Mouse (Mus musculus) right cerebral cortex, postnatal 10 days (tissue): ENCODE measurements at regions not wholly inside any gene's neighbourhood (a gene's known extent, or its start where the extent isn't known, plus 50 kb on each side); places are given as distances from the start of the nearest gene placed in this dataset.
A peak's percentile ranks its signal among the peaks of the same experiment; 100 is the strongest.

Experiments
- DNase-seq, 2 experiments: peaks; one replicate each; pipeline ENCODE4 v3.0.0; 2021; ENCODE audit warnings: low spot score in 2 of 2

DNA sequence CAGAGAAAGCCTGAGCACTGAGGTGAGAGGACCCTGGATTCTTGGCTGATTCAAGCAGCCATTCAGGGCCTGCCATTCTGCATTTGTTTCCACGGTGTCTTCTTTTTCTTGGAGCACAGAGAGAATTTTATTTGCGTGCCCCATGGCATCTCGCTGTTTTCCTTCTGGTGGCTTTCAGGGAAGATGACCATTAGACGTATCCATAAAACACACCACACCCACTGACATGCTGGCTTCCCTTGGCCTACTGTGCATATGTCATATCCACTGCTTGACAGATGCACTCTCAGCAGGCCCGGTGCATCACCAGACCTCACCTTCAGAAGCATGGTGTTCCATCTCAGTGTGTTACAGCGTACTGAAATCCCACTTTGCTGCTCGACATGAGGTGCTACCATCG is 131.0 kb upstream of the Cnr1 start:
- no peak for DNase-seq

DNA sequence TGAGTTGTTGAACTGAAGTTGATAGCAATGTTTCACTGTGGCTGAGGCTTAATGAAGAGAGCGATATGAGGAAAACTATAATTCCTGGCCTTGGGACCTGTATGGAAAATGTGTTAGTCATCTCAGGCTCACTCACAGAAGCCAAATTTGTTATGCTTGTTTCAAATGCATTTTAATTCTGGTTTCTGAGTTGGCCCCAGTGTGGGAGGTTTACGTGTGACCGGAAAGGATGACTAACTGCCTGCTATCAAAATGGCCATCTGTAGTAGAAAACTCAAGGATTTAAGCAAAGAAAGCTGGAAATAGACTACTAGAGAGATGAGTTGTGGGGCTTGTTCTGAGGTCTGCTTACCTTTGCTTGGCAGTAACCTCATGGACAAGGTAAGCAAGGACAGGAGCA is 128.9 kb upstream of the Cnr1 start:
- no peak for DNase-seq

DNA sequence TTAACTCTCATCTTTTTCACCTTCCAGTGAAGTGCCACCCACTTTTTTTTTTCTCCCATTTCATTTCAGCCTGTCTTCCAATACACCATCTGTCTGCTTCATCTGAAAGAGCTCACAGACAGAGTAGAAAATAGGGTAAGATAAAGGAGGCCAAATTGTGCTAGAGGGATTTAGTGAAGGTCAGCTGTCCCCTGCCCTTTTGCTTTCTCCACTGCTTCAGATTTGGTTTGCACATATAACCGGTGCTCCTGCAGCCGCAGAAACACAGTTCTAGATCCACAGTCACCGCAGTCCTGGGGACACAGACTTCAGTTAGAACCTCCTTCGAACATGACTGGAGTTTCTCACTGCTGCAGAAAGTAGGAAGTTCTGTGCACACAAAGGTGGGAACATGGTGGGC is 126.4 kb upstream of the Cnr1 start:
- DNase-seq = no peak

DNA sequence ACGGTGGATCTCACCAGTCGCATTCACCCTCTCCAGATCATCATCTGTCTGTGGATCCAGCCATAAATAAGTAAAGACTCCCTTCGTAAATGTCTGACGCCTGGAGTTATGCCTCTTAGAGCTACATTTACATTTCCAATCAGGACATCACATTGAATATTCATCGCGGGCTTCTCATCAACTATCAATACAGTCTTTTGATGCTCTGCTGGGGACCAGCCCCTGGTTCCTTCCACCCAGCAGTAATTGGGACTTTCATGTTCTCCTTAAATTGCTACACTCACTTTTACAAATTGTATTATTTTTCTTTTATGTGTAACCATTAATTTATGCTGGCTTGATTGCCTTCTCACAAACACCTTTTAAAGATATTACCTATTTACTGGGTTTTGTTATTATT is 125.7 kb upstream of the Cnr1 start:
- DNase-seq = no peak

DNA sequence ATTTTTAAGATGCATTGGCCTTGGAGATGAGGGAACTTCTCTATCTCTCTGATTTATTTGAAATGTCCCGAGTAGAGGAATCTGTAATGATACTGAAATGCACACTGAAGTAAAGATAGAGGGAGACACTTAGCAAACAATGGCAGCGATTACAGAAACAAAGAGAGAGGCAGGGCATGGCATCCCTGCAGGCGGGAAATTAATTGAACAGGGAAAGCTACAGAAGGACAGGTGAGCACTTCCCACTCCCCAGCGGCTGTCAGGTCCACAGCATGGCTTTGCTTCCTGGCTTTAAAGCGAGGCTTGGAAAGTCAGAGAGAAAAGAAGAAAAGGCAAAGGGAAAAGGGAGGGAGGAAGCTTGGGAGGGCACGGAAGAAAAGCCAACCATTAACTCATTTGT is 125.3 kb upstream of the Cnr1 start:
- DNase-seq = no peak

DNA sequence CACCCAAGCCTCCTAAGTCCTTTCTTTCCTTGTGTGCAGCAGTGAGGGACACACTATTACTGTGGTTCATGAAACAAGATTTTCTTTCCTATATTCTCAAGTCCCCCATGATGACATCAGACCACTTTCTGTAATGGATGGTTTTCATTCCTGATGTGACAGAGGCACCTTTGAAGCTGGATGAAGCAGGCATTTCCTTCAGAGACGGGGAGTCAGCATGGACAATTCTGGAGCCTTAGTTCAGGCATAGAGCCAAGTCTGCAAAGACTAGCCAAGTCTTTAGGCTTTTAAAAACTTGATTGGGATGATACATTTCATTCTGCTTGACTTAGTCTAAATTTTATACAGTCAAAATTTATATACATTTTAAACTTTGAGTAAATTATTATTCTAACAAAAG is 124.6 kb upstream of the Cnr1 start:
- DNase-seq = no peak

DNA sequence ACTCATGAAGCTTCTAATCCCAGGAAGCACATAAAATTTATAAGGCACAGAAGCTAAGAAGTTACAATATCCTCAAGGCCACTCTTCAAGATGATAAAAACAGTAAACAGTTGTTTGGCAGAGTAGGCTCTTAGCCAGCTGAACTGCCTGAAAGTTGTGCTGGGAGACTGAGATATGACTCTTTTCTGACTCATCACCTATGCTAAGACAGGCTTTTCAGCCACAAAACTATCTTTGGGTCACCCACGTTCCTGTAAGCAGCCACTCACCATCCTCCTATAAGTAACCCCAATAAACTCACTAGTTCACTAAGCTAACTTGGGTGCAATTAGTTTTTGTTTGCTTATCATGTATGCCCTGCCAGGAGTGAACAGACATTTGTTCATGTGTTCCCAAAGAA is 112.1 kb upstream of the Cnr1 start:
- DNase-seq = no peak

DNA sequence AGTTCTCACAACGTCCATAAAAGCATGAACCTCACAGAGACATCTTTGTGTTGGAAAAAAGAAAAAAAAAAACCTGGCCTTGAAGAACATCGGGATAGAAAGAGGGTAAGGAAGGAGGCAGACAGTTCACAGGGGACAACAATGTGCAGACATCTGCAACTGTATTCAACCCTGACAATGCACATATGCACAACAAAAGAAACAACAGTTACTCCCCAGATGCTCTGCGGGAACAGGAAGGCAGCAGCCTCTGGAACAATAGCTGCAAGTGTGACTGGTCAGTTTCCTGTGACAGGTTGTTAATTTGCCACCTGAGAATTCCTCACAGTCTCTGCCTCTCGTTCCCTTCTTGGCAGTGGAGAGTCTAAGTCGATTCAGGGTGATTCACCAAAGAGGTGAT is 100.5 kb upstream of the Cnr1 start:
- no peak for DNase-seq

DNA sequence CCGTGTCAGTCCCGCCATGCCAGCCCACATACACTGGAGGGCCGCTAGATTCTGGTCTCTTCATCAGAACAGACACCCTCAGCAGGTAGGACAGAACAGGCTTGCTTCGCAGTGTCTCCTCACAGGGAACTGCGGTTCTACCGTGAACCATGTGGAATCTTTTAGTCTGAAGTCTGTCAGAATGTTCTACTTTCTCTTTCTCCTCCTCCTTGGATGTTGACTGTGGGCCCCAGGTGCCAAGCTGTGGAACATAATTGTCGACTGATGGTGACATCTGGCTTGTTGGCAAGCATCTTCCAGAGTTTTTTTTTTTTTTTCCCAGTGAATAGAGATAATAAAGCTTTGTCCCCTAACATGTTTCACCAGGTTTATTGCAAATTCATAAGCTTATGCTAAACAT is 91.3 kb upstream of the Cnr1 start:
- DNase-seq = no peak

DNA sequence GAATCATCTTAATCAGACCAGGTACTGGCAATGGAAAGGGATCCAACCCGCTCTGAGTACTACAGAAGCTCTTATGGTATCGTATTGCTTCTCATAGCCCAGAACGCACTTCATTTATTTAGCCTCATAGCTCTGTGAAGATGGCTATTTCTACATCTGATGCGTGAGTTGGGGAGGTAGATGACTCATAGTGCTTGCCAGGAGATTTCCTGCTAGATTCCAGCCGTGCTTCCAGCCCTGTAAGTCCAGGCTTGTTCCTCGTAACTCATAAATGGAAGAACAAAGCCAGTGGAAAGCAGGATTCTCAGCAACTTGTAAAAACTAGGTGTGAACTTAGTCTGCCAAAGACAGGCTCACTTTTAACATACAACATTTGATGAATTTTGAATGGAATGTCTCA is 86.0 kb upstream of the Cnr1 start:
- DNase-seq = no peak

DNA sequence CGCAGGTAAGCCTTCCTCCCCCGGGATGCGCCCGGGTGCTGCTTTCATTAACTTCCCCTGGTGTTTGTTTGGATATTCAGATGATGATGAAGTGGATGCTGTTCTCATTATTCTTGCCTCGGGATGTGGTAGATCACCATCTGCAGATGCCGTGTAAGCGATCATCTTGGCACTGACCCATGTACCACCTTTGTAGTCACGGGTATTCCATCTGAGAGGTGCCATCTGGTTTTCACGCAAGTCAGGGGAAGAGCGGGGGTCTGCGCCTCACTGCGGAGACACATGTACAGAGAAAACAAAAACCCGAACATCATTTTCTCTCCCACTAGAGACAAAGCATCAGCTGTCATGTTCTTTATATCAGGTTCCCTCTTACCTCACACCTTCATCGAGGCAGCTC is 84.3 kb upstream of the Cnr1 start:
- no peak for DNase-seq

DNA sequence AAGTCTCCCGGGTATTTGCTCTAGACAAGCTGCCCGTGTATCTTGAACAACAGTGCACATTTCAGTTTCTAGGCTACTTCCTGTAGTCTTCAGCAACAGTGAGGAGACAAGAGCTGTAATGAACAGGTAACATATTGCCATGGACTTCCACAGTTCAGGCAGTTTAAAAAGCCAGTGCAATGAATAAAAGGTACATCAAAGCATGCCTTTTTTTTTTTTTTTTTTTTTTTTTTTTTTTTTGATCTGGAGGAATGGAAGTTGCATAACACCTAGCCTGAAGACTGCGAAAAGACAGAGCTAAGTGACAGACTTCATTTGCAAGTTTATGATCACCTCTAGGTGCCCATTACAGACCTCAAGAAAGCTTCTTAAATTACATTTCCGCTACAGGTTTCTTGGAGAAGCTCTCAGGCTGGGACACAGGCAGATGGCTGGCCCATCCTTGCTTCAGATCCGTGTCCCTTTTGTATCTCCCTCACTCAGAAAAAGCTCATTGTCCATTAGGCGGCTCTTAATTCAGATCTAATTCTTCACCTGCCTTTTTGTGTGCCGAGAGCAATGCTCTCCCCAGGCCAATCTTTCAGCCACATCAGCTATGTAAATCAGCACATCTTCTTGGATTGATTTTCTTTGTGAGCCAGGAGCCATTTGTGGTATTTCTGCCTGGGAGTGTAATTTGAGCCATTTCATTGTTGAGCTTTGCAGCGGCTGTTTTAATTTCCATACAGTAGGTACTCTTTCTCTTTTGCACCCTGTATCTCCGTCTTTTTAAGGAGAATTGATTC is 78.6 kb upstream of the Cnr1 start:
- no peak for DNase-seq

DNA sequence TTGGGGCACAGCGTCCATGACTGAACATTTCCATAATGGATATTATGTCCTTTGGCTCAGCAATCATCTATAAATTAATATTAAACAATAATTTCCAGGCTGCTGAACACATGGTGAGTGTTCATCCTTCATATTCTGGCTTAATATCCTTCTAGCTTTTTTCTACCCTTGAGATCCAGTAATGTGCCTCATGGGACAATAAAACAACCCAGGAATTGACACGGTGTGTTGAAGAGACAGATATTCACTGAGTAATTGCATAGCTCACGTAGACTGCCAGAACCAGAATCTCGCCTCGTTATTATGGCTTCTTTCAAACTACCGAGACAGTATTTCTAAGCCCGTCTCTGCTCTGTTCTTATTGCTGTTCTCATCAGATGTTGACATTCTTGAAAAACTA is 74.1 kb upstream of the Cnr1 start:
- no peak for DNase-seq

DNA sequence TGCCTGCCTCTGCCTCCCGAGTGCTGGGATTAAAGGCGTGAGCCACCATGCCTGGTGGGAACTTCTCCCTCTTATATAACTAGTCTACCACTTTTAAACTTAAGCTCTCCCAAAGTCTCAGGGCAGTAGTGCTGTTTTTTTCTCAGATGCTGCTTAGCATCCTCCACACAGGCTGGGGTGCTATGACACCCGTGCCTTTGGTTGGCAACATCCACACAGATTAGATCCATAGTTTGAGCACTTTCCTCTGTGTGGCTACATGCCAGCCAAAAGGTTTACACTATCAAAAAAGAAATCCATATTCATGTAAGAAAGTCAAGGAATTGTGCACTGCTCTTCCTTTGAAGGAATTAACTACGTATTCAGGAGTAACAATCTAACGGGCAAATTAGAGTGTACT is 72.1 kb upstream of the Cnr1 start:
- peak in 1 of 2 experiments; percentile 26 for DNase-seq

DNA sequence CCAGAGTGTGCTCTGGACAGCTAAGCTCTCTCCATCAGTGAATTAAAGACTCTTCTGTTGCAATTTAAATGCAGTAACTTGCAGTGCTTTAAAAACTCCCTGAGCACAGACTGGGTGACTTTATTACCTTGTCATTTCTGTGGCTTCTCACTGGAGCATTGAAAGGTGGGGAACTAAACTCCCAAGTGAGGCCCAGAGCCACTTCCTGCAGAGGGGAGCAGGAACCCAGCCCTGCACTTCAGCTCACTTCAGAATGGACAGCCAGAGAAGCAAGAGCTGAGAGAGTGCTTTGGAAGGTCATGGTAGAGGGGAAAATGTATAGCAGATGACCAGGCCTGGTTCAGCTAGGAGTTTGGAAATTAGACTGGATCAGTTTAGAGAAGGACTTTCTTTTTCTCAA is 69.3 kb upstream of the Cnr1 start:
- DNase-seq = no peak

DNA sequence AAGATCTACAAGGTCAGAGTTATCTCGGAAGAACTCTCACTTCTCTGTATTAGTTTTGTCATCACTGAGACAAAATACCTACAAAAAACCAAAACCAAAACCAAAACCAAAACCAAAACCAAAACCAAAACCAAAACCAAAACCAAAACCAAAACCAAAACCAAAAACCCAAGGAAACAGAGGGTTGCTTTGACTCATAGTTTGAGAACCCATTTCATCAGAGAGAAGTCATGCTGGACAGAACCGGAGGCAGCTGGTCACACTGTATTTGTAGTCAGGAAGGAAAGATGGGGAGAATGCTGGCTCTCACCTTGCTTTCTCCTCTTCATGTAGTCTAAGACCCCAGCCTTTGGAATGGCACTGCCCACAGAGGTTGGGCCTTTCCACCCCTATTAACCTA is 57.3 kb upstream of the Cnr1 start:
- DNase-seq = no peak

DNA sequence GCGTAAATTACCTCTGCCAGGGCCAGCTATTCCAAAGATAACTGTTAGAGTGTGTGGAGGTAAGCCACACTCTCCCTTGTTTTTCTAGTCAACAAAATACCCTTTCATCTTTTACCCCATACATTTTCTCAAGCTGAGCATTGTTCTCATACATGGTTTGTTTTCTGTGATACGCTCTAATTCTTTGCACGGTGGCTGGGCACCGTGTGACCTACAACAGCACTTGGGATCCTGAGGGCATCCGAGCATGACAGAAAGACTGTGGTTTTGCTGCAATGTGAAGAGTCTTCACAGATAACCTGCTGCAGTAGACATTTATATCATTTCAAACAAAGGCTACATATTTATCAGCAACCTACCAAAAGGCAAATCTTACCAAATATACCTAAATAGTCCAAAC is 55.1 kb upstream of the Cnr1 start:
- DNase-seq = no peak
